Mouse (Mus musculus) liver, embryonic 16.5 days (tissue): Measurements from ENCODE around the gene Sox15. TPM values are rescaled to one million over a fixed set of nuclear protein-coding genes. Genes with fewer than 3 reads are reported as not detected.
A peak's percentile ranks its signal among the peaks of the same experiment; 100 is the strongest.
"Not testable (repeated sequence)": the region's sequence is repeated elsewhere in the genome, so short reads cannot be mapped to it uniquely, and the experiment has no call there.

Experiments
- ATAC-seq: fragments of 200-750 bp; cut with Nextera tagmentation; 2 replicates; pipeline ENCODE4 v1.8.0; 2017; ENCODE audit warnings: low read depth, mild to moderate bottlenecking, moderate number of reproducible peaks, moderate library complexity
- H3K27ac ChIP-seq: fragments of 300-500 bp; sonication (generic); 2 replicates; pipeline ENCODE4 v1.5.1; 2014; ENCODE audit warnings: mild to moderate bottlenecking, low read length
- H3K27me3 ChIP-seq: fragments of 300-500 bp; sonication (generic); 2 replicates; pipeline ENCODE4 v1.6.1; 2014; ENCODE audit warnings: low read depth, low read length, mixed read lengths; ENCODE audit not compliant: control insufficient read depth, insufficient read depth
- H3K36me3 ChIP-seq: fragments of 300-500 bp; sonication (generic); 2 replicates; pipeline ENCODE4 v1.6.1; 2014; ENCODE audit warnings: mild to moderate bottlenecking; ENCODE audit not compliant: control insufficient read depth, insufficient read depth
- H3K4me1 ChIP-seq: fragments of 300-500 bp; sonication (generic); 2 replicates; pipeline ENCODE4 v1.6.1; 2014; ENCODE audit warnings: low read depth, low read length, mixed read lengths; ENCODE audit not compliant: control insufficient read depth
- H3K4me2 ChIP-seq: fragments of 300-500 bp; sonication (generic); 2 replicates; pipeline ENCODE4 v1.6.1; 2014; ENCODE audit warnings: low read depth, low read length, mixed read lengths
- H3K4me3 ChIP-seq: fragments of 300-500 bp; sonication (generic); 2 replicates; pipeline ENCODE4 v1.5.1; 2014; ENCODE audit warnings: low read depth, mild to moderate bottlenecking, low read length
- H3K9ac ChIP-seq: fragments of 300-500 bp; sonication (generic); 2 replicates; pipeline ENCODE4 v1.6.1; 2014; ENCODE audit warnings: low read depth, low read length
- H3K9me3 ChIP-seq: fragments of 300-500 bp; sonication (generic); replicated peaks from 2 replicates; pipeline ENCODE4 v1.6.1; 2016; ENCODE audit warnings: low read length; ENCODE audit not compliant: control insufficient read depth
- WGBS: fragments of 180-500 bp; shearing (Covaris S2); extraction: QIAGEN DNeasy Blood & Tissue Kit; methylation state at CpG from one replicate; pipeline ENCODE4 v1.1.7; 2014; ENCODE audit not compliant: insufficient replicate concordance; 5-methylcytosine and 5-hydroxymethylcytosine counted together
- microRNA counts: library from miRNA; unstranded; fragments of <30 nt; microRNA quantifications from one replicate; lab custom pipeline; 2016
- microRNA-seq: library from miRNA; unstranded; fragments of <30 nt; microRNA quantifications from one replicate; pipeline ENCODE4, GENCODE M21; 2016
- polyA plus RNA-seq: library from polyadenylated mRNA; unstranded; fragments of >200 nt; fragmentation: Nextera tagmentation; extraction: Ambion mirVana; gene quantifications from 2 replicates; pipeline ENCODE4 v1.2.1, GENCODE M21; 2015

Gene Sox15
- polyA plus RNA-seq, 1 experiment from 2014 or later = not detected

- 78% methylated on average over 10 of the region's 10 CpGs for WGBS
- ATAC-seq, H3K9me3 ChIP-seq, H3K9ac ChIP-seq, H3K27ac ChIP-seq, H3K4me2 ChIP-seq, H3K4me3 ChIP-seq, H3K27me3 ChIP-seq, H3K4me1 ChIP-seq, H3K36me3 ChIP-seq: not testable (repeated sequence)
These were observed 47.8 kb downstream of the Sox15 start for GRCm38 (mm10) chr11:69702886-69703285.

GRCm38 (mm10) chr11:69703381-69703780 is 48.3 kb downstream of the Sox15 start:
- not testable (repeated sequence) for H3K27ac ChIP-seq, ATAC-seq, H3K9ac ChIP-seq, H3K4me2 ChIP-seq, H3K9me3 ChIP-seq, H3K4me3 ChIP-seq, H3K36me3 ChIP-seq, H3K27me3 ChIP-seq, H3K4me1 ChIP-seq
- 55% methylated on average over 2 of the region's 3 CpGs for WGBS

GRCm38 (mm10) chr11:69703814-69704612 is 48.9 kb downstream of the Sox15 start:
- ATAC-seq = no peak
- WGBS = 53% methylated on average over 8 of the region's 8 CpGs
- Histone ChIP-seq H3K27ac (no peak overlapping the region), H3K4me1 (no peaks in the 10 kb centered on the region; the same call in 1 of the 2 replicates), H3K27me3 (no peaks in the 10 kb centered on the region), H3K9ac (no peak overlapping the region), H3K36me3 (no peaks in the 10 kb centered on the region), H3K4me3 (no peak overlapping the region), H3K4me2 (no peak overlapping the region), H3K9me3 (no peaks in the 10 kb centered on the region)

- Histone ChIP-seq H3K27me3 (no peaks in the 10 kb centered on the region), H3K4me3 (no peak overlapping the region), H3K27ac (no peak overlapping the region), H3K9me3 (no peaks in the 10 kb centered on the region), H3K36me3 (no peaks in the 10 kb centered on the region), H3K4me2 (no peak overlapping the region), H3K4me1 (peaks cover 2% of the 10 kb centered on the region), H3K9ac (no peak overlapping the region)
- ATAC-seq = no peak
- 36% methylated on average over 2 of the region's 2 CpGs for WGBS
These were observed 49.5 kb downstream of the Sox15 start for GRCm38 (mm10) chr11:69704613-69705010.

MicroRNAs within 50 kb of the gene (microRNA counts, 519-probe panel; counts per million panel counts)
- microRNA mmu-miR-1934 (lab: Ali Mortazavi, UCI) (60.7 counts per million), microRNA mmu-miR-467f (lab: Ali Mortazavi, UCI) (2,187 counts per million, percentile 37 among the panel's probes with 10 or more counts)

Small RNAs within 50 kb of the gene (microRNA-seq; reads per million reads assigned to microRNA genes)
- gene Mir1934 (5.2 reads per million, percentile 17 among the genes with 10 or more reads in this experiment), gene Mir467f (not detected)

Other genes with a start within 250 kb of the Sox15 start
- gene Kdm6b, start 241.6 kb upstream of the Sox15 start, polyA plus RNA-seq = 4.1 and 4.3 TPM in 2 replicates
- gene Dnah2, start 106.2 kb upstream of the Sox15 start, polyA plus RNA-seq = 0.07 and 0.09 TPM in 2 replicates
- gene Efnb3, start 95.1 kb upstream of the Sox15 start, polyA plus RNA-seq = 0.27 and 0.39 TPM in 2 replicates
- 14.6 and 15.5 TPM in 2 replicates for gene Wrap53, start 75.1 kb upstream of the Sox15 start, polyA plus RNA-seq
- gene Trp53, start 75.0 kb upstream of the Sox15 start, polyA plus RNA-seq = 55.5 and 55.8 TPM in 2 replicates
- gene Atp1b2, start 49.4 kb upstream of the Sox15 start, polyA plus RNA-seq = 11.2 and 12.6 TPM in 2 replicates
- gene Shbg, start 37.4 kb upstream of the Sox15 start, polyA plus RNA-seq = 26.2 and 27.9 TPM in 2 replicates
- 10.4 and 11.5 TPM in 2 replicates for gene Sat2, start 33.3 kb upstream of the Sox15 start, polyA plus RNA-seq
- gene Fxr2, start 22.3 kb upstream of the Sox15 start, polyA plus RNA-seq = 7.0 and 8.1 TPM in 2 replicates
- gene Mpdu1, start 7.3 kb downstream of the Sox15 start, polyA plus RNA-seq = 34.5 and 35.0 TPM in 2 replicates
- 32.0 and 35.4 TPM in 2 replicates for gene Cd68, start 10.8 kb downstream of the Sox15 start, polyA plus RNA-seq
- 223 and 225 TPM in 2 replicates for gene Eif4a1, start 17.1 kb downstream of the Sox15 start, polyA plus RNA-seq
- gene Senp3, start 26.8 kb downstream of the Sox15 start, polyA plus RNA-seq = 22.7 and 24.9 TPM in 2 replicates
- gene Tnfsf13, start 30.5 kb downstream of the Sox15 start, polyA plus RNA-seq = 0.17 and 0.40 TPM in 2 replicates
- gene Tnfsf12, start 40.5 kb downstream of the Sox15 start, polyA plus RNA-seq = 2.5 and 2.8 TPM in 2 replicates
- gene Tnfsfm13, start 40.8 kb downstream of the Sox15 start, polyA plus RNA-seq = 0.95 and 1.1 TPM in 2 replicates
- gene Polr2a, start 103.3 kb downstream of the Sox15 start, polyA plus RNA-seq = 11.1 and 11.9 TPM in 2 replicates
- gene Slc35g3, start 106.7 kb downstream of the Sox15 start, polyA plus RNA-seq = 0.07 TPM in 1 of 2 replicates, not detected in the other
- gene Zbtb4, start 110.6 kb downstream of the Sox15 start, polyA plus RNA-seq = 0.61 and 0.81 TPM in 2 replicates
- 0.61 and 0.96 TPM in 2 replicates for gene Chrnb1, start 140.6 kb downstream of the Sox15 start, polyA plus RNA-seq
- gene Fgf11, start 146.5 kb downstream of the Sox15 start, polyA plus RNA-seq = 0.19 and 0.21 TPM in 2 replicates
- gene Tmem102, start 150.3 kb downstream of the Sox15 start, polyA plus RNA-seq = 0.62 and 1.0 TPM in 2 replicates
- gene Gm39566, start 160.0 kb downstream of the Sox15 start, polyA plus RNA-seq = not detected in 2 replicates
- not detected in 2 replicates for gene Spem2, start 163.2 kb downstream of the Sox15 start, polyA plus RNA-seq
- not detected in 2 replicates for gene Spem1, start 166.9 kb downstream of the Sox15 start, polyA plus RNA-seq
- 0.66 and 0.83 TPM in 2 replicates for gene Nlgn2, start 182.5 kb downstream of the Sox15 start, polyA plus RNA-seq
- 404 and 413 TPM in 2 replicates for gene Tmem256, start 183.2 kb downstream of the Sox15 start, polyA plus RNA-seq
- 22.0 and 27.8 TPM in 2 replicates for gene Plscr3, start 191.1 kb downstream of the Sox15 start, polyA plus RNA-seq
- 0.74 and 0.96 TPM in 2 replicates for gene Tnk1, start 203.4 kb downstream of the Sox15 start, polyA plus RNA-seq
- not detected in 2 replicates for gene Tmem95, start 222.7 kb downstream of the Sox15 start, polyA plus RNA-seq
- 1.3 and 1.4 TPM in 2 replicates for gene Kctd11, start 226.1 kb downstream of the Sox15 start, polyA plus RNA-seq
- gene Acap1, start 240.2 kb downstream of the Sox15 start, polyA plus RNA-seq = 6.5 and 6.8 TPM in 2 replicates
- gene 2810408A11Rik, start 245.7 kb downstream of the Sox15 start, polyA plus RNA-seq = 0.46 and 0.76 TPM in 2 replicates
- gene Neurl4, start 245.8 kb downstream of the Sox15 start, polyA plus RNA-seq = 2.2 and 2.6 TPM in 2 replicates